Mouse (Mus musculus): ENCODE data around the gene Alpk3. TPM values are rescaled to one million over a fixed set of nuclear protein-coding genes. Genes with fewer than 3 reads are reported as not detected.
A peak's percentile ranks its signal among the peaks of the same experiment; 100 is the strongest.

Gene Alpk3
- polyA plus RNA-seq, 1 experiment from 2014 or later: 30.2 TPM

DNA sequence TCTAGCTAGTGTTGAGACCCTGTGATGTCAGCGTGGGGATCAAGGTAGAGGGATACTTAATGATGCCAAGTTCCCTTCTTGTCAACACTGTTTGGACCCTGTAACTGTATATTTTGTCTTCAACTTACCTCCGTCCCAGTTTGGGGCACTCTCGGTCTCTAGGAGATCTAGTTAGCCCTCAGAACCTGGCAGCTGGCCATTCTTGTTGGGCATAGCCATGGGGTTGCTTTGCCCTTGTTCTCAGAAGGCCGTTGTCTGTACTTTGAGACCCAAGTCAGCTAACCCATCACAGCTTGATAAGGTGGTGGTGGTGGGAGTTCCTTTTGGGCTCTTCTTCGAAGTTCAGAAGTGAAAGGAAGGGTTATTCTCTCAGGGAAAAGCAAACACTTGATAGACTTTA, 7.4 kb upstream of the Alpk3 start:
- no peaks in the 10 kb centered on the region for H3K9me3 ChIP-seq (replicated peaks)
- H3K4me2 ChIP-seq: no peak overlapping the region
- WGBS: 78% methylated on average over 5 of the region's 5 CpGs

DNA sequence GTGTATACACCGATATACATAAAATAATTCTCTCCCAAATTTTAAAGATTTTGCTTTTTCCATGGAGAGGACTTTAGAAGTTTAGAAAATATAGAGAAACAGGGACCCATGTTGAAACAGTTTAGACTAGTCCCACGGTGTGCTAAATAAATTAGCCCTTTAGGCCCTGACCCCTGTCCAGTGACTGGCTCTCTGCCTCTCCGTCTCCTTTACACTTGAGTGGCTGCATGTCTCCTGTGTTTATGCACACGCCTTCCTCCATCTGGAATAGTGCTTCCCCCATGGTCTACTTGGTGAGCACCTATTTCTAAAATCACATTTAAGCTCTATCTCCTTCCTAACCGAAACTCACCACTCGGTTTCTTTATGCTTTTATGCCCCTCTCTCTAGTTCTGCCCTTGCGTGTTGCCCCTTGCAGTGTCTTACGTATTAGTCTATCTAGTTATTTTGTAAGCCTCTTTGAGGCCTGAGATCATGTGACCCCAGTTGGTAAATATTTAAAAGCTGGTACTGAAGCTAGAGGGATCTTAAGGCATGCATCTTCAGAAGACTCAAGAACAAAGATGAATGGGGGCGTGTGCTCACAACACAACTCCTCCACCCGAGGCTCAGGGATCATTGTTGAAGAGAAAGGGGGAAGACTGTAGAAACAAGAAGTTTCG, 1.6 kb upstream of the Alpk3 start:
- no peak for ATAC-seq (ENCODE audit: insufficient number of reproducible peaks, low FRiP score)
- H3K4me1 ChIP-seq (replicated peaks): peaks cover 42% of the 10 kb centered on the region
- H3K36me3 ChIP-seq: peaks cover 4% of the 10 kb centered on the region
- no peak overlapping the region for H3K27ac ChIP-seq (ENCODE audit: poor library complexity, severe bottlenecking)
- no peaks in the 10 kb centered on the region; the same call in 1 of the 2 replicates for H3K9me3 ChIP-seq (replicated peaks)
- H3K27me3 ChIP-seq (replicated peaks): no peaks in the 10 kb centered on the region
- H3K4me3 ChIP-seq: no peak overlapping the region
- WGBS: 82% methylated on average over 11 of the region's 11 CpGs
- H3K9ac ChIP-seq: no peak overlapping the region
- no peak overlapping the region for H3K4me2 ChIP-seq

More for the DNA sequence above, 7.4 kb upstream of the Alpk3 start:
- H3K36me3 ChIP-seq: no peaks in the 10 kb centered on the region
- ATAC-seq (ENCODE audit: insufficient number of reproducible peaks, low FRiP score): no peak
- no peak overlapping the region for H3K9ac ChIP-seq
- H3K4me1 ChIP-seq (replicated peaks): no peaks in the 10 kb centered on the region
- H3K27me3 ChIP-seq (replicated peaks): no peaks in the 10 kb centered on the region
- H3K27ac ChIP-seq (ENCODE audit: poor library complexity, severe bottlenecking): no peak overlapping the region
- no peak overlapping the region for H3K4me3 ChIP-seq

DNA sequence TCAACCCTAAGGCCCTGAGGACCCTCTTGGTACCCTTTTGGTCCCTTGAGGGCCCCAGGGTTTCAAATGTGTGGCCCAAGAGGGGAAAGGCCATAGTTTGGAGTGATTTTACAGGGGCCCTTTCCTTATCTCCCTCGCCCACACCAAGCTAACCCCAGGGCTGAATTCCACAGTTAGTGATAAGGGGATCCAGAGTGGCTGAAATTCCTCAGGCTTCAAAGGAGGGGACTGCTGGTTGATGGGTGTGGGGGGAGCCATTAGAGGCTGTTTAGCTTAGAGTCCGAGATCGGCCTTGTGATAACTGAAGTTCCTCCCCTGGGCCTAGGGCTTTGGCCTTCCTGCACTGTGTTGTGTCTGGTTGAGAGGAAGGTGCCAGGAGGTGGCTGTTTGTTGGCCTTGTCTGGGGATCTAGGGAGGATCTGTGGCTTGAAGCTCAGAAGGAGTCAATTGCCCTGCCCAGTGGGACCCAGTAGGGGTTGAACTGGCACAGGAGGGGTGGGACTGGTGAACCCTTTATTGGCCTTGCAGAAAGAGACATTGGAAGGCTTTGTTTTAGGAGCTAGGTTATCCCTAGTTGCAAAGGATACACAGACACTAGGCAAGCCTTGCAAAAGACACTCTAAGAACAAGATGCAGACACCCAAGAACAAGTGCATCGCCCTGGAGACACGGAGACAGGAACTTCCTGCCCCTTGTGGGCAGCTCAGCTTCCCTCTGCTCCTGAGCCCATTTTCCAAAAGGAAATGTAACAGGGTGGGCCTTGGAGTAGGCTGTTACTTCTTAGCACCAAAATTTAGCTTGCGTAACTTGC, 706 bp downstream of the Alpk3 start:
- Histone ChIP-seq H3K4me2 (peak overlapping the region; percentile 73), H3K27me3 (replicated peaks) (no peaks in the 10 kb centered on the region), H3K9me3 (replicated peaks) (no peaks in the 10 kb centered on the region; the same call in 1 of the 2 replicates), H3K36me3 (peaks cover 9% of the 10 kb centered on the region), H3K9ac (peak overlapping the region; percentile 83), H3K4me3 (peak overlapping the region; percentile 57), H3K4me1 (replicated peaks) (peaks cover 57% of the 10 kb centered on the region), H3K27ac (ENCODE audit: poor library complexity, severe bottlenecking) (peak overlapping the region; percentile 98)
- ATAC-seq (ENCODE audit: insufficient number of reproducible peaks, low FRiP score): peak; percentile 80
- 13% methylated on average over 6 of the region's 6 CpGs for WGBS

DNA sequence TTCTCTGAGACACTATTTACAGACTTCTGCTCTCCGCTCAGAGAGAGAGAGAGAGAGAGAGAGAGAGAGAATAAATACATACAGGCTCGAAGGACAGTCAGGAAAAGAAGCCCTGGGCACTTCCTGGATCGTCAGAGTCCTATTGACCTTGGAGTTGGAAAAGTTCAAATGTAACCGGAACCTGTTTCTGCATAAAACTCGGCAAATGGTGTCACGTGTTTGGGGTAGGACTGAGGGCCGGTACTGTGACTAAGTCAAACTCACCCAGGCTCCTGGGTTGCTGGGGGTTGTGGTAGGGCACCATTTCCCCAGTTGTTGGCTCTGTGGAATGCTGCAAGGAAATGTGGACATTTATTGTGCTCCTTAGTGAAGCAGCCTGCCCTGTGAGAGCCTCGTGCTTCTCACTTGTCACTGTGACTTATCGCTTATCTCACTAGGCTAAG, 1.3 kb downstream of the Alpk3 start:
- H3K4me2 ChIP-seq: peak overlapping the region; percentile 73
- peak overlapping the region; percentile 83 for H3K9ac ChIP-seq
- H3K4me3 ChIP-seq: peak overlapping the region; percentile 57
- H3K4me1 ChIP-seq (replicated peaks): peaks cover 63% of the 10 kb centered on the region
- no peaks in the 10 kb centered on the region for H3K27me3 ChIP-seq (replicated peaks)
- WGBS: 7% methylated on average over 9 of the region's 9 CpGs
- H3K27ac ChIP-seq (ENCODE audit: poor library complexity, severe bottlenecking): peak overlapping the region; percentile 98
- peaks cover 15% of the 10 kb centered on the region for H3K36me3 ChIP-seq
- ATAC-seq (ENCODE audit: insufficient number of reproducible peaks, low FRiP score): peak; percentile 27; the same call in 1 of the 2 replicates
- H3K9me3 ChIP-seq (replicated peaks): no peaks in the 10 kb centered on the region; the same call in 1 of the 2 replicates

DNA sequence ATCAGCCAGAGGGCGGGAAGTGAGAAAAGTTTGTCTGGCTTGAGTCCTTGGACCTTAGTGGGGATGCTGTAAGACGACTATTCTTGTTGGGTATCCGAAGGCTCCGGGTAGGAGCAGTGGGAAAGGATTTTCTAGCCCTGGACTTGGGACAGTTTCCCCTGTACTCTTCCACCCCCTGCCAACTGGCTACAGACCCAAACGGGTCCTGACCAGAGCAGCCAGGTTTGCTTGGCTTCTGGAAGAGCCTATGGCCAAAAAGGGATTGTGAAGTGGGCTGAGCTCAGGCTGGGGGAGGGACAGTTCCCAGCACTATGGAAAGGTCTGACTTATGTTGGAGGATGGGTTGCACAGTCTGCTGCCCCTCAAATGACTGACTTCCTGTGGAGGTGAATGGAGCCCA, 2.0 kb downstream of the Alpk3 start:
- peak overlapping the region; percentile 83 for H3K9ac ChIP-seq
- H3K4me2 ChIP-seq: peak overlapping the region; percentile 73
- H3K4me1 ChIP-seq (replicated peaks): peaks cover 70% of the 10 kb centered on the region

DNA sequence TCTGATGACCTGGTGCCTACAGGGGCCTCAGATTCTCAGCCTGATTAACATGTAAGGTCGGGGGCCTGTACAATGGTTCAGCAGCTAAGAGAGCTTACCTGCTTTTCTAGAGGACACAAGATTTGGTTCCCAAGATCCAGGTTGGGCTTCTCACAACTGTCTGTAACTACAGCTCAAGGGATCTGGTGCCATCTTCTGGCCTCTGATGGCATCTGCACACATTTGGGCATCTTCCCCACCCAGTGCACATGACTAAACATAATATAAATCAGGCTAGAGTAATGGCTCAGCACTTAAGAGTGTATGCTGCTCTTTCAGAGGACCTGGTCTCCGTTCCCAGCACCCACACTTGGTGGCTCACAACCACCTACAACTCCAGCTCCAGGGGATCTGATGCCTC, 3.5 kb downstream of the Alpk3 start:
- H3K4me1 ChIP-seq (replicated peaks): peaks cover 70% of the 10 kb centered on the region

More for the DNA sequence above, 2.0 kb downstream of the Alpk3 start:
- ATAC-seq (ENCODE audit: insufficient number of reproducible peaks, low FRiP score): no peak
- Histone ChIP-seq H3K9me3 (replicated peaks) (no peaks in the 10 kb centered on the region; the same call in 1 of the 2 replicates), H3K27me3 (replicated peaks) (no peaks in the 10 kb centered on the region), H3K4me3 (peak overlapping the region; percentile 57), H3K36me3 (peaks cover 22% of the 10 kb centered on the region), H3K27ac (ENCODE audit: poor library complexity, severe bottlenecking) (peak overlapping the region; percentile 98)
- 26% methylated on average over 5 of the region's 5 CpGs for WGBS

DNA sequence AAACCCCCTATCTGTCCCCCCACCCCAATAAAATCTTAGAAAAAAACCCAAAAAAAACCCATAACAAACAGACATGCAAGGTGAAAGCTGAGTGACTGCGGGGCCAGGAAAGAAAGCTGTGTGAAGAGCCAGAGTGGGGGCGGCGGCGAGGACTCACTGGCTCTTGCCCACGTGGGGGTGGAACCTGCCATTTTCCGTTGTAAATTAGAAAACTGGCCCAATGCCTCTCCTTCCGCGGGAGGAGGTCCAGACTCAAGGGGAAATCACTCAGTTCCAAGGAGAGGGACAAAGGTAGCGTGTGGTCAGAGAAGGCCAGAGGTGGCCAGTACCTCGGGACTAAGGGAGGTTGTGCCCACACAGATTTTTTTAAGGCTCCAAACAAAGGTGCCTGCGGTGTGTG, 4.5 kb downstream of the Alpk3 start:
- Histone ChIP-seq H3K4me2 (no peak overlapping the region), H3K9me3 (replicated peaks) (no peaks in the 10 kb centered on the region; the same call in 1 of the 2 replicates), H3K27me3 (replicated peaks) (no peaks in the 10 kb centered on the region), H3K4me1 (replicated peaks) (peaks cover 67% of the 10 kb centered on the region), H3K27ac (ENCODE audit: poor library complexity, severe bottlenecking) (no peak overlapping the region), H3K9ac (no peak overlapping the region), H3K4me3 (no peak overlapping the region), H3K36me3 (peaks cover 41% of the 10 kb centered on the region)
- no peak for ATAC-seq (ENCODE audit: insufficient number of reproducible peaks, low FRiP score)
- 84% methylated on average over 11 of the region's 11 CpGs for WGBS

More for the DNA sequence above, 3.5 kb downstream of the Alpk3 start:
- H3K27me3 ChIP-seq (replicated peaks): no peaks in the 10 kb centered on the region
- H3K27ac ChIP-seq (ENCODE audit: poor library complexity, severe bottlenecking): no peak overlapping the region
- H3K4me2 ChIP-seq: no peak overlapping the region
- 0 out of 2 replicates have a peak overlapping the region, but pooled peaks have one; percentile 10 for H3K9ac ChIP-seq
- WGBS: 76% methylated on average over 2 of the region's 2 CpGs
- no peak overlapping the region for H3K4me3 ChIP-seq
- no peaks in the 10 kb centered on the region; the same call in 1 of the 2 replicates for H3K9me3 ChIP-seq (replicated peaks)
- peaks cover 34% of the 10 kb centered on the region for H3K36me3 ChIP-seq
- ATAC-seq (ENCODE audit: insufficient number of reproducible peaks, low FRiP score): no peak

DNA sequence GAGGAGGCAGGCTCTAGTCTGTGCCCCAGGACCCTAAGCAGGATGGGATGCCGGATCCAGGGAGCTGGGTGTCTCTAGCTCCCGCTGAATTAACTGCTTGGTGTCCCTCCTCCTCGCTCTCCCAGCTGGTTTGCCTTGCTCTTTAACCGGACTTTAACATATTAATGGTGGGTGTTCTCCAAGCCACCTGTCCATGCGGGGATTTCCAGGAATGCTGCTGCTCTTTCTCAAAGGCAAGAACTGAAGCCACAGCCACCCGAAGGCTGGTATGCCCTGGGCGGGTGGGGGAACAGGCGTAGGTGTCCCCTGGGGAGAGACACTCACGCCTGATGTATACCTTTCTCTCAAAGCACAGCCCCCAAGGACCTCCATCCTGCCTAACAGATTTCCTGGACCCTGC, 5.9 kb downstream of the Alpk3 start:
- Histone ChIP-seq H3K27ac (ENCODE audit: poor library complexity, severe bottlenecking) (0 out of 2 replicates have a peak overlapping the region, but pooled peaks have one; percentile 15), H3K4me1 (replicated peaks) (peaks cover 53% of the 10 kb centered on the region), H3K36me3 (peaks cover 53% of the 10 kb centered on the region), H3K27me3 (replicated peaks) (no peaks in the 10 kb centered on the region), H3K4me3 (no peak overlapping the region), H3K9ac (no peak overlapping the region), H3K9me3 (replicated peaks) (no peaks in the 10 kb centered on the region; the same call in 1 of the 2 replicates), H3K4me2 (no peak overlapping the region)
- 67% methylated on average over 9 of the region's 9 CpGs for WGBS
- no peak for ATAC-seq (ENCODE audit: insufficient number of reproducible peaks, low FRiP score)

DNA sequence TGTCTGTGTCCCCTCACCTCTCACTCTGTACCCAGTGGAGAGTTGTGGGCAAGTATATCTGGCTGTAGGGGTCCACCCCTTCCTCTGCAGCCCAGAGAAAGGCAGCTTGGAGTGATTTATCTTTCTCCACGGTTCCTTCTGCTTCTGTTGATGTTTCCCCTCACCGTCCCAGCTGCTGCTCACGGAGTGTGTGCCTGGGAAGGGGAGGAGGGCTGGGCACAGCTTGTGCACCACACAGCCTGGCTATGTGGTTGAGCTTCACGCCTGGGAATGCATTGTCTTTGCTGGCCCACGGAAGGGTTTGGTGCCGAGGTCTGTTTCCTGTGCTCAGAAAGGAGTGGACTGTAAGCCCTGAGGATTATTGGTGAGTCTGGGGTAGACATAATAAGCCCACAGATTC, 9.3 kb downstream of the Alpk3 start:
- Histone ChIP-seq H3K9ac (no peak overlapping the region), H3K4me3 (no peak overlapping the region), H3K36me3 (peaks cover 75% of the 10 kb centered on the region), H3K9me3 (replicated peaks) (no peaks in the 10 kb centered on the region), H3K27me3 (replicated peaks) (no peaks in the 10 kb centered on the region), H3K27ac (ENCODE audit: poor library complexity, severe bottlenecking) (no peak overlapping the region), H3K4me1 (replicated peaks) (peaks cover 40% of the 10 kb centered on the region), H3K4me2 (no peak overlapping the region)
- peak; percentile 52; the same call in 1 of the 2 replicates for ATAC-seq (ENCODE audit: insufficient number of reproducible peaks, low FRiP score)
- WGBS: 29% methylated on average over 6 of the region's 6 CpGs

DNA sequence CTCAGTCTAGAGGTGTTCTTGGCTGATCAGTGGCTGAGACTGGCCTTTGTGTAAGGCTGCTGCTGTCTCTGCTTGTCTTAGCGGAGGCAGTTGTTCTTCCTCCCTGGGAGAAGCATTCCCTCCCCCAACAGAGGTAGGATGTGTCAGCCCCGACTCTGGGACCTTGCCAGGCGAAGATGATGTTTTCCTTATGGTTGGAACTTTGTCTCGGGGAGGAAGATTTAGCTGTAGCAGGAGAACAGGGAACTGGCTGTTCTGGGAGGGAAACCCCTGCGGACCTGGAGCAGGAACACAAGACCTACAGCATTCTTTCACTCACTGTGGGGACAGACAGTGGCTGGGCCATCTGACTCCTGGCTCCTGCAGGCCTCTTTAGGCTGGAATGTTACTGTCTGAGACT, 15.1 kb downstream of the Alpk3 start:
- Histone ChIP-seq H3K9ac (peak overlapping the region; percentile 11; the same call in 1 of the 2 replicates), H3K4me2 (no peak overlapping the region), H3K27me3 (replicated peaks) (no peaks in the 10 kb centered on the region), H3K27ac (ENCODE audit: poor library complexity, severe bottlenecking) (peak overlapping the region; percentile 63; the same call in 1 of the 2 replicates), H3K9me3 (replicated peaks) (0 out of 2 replicates have a peak, but pooled peaks cover 2% of the 10 kb centered on the region), H3K4me3 (no peak overlapping the region), H3K36me3 (peaks cover 69% of the 10 kb centered on the region), H3K4me1 (replicated peaks) (peaks cover 64% of the 10 kb centered on the region)
- no peak for ATAC-seq (ENCODE audit: insufficient number of reproducible peaks, low FRiP score)
- WGBS: 34% methylated on average over 5 of the region's 5 CpGs

DNA sequence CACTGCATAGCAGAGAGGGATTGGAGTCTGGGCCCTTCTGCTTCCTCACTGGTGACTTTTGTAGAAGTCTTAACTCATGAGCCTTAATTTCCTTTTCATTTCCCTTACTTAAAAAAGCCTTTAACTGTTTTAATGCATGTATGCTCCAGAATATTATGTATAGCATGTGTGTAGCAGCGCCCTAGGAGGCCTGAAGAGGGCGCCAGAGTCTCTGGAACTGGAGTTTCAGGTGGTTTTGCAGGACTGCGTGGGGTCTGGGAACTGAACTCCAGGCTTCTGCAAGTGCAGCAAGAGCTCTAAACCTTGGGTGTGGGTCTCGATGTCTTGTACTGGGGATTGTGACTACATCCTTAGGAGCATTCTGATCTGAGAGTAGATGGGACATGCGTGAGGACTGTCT, 15.9 kb downstream of the Alpk3 start:
- no peak for ATAC-seq (ENCODE audit: insufficient number of reproducible peaks, low FRiP score)
- WGBS: 83% methylated on average over 5 of the region's 5 CpGs

More for the DNA sequence above, 15.9 kb downstream of the Alpk3 start:
- Histone ChIP-seq H3K4me1 (replicated peaks) (peaks cover 72% of the 10 kb centered on the region), H3K36me3 (peaks cover 69% of the 10 kb centered on the region), H3K9ac (no peak overlapping the region), H3K27ac (ENCODE audit: poor library complexity, severe bottlenecking) (no peak overlapping the region; the same call in 1 of the 2 replicates), H3K9me3 (replicated peaks) (0 out of 2 replicates have a peak, but pooled peaks cover 2% of the 10 kb centered on the region), H3K4me2 (no peak overlapping the region), H3K27me3 (replicated peaks) (no peaks in the 10 kb centered on the region), H3K4me3 (no peak overlapping the region)
